Mouse (Mus musculus) cortical plate, adult 2 months (tissue): ENCODE measurements at regions not wholly inside any gene's neighbourhood (a gene's known extent, or its start where the extent isn't known, plus 50 kb on each side); places are given as distances from the start of the nearest gene placed in this dataset.

ENCODE experiments used
- H3K27ac ChIP-seq: fragments of 200-500 bp; 2 replicates; pipeline ENCODE4 v1.5.1; 2012; ENCODE audit warnings: low read length, control low read depth, inconsistent platforms; ENCODE audit not compliant: insufficient read depth
- H3K4me1 ChIP-seq: fragments of 200-500 bp; 2 replicates; pipeline ENCODE4 v1.6.1; 2011; ENCODE audit warnings: low read length; ENCODE audit not compliant: control insufficient read depth, insufficient read depth
- H3K4me3 ChIP-seq: fragments of 200-500 bp; 2 replicates; pipeline ENCODE4 v1.5.1; 2011; ENCODE audit warnings: mild to moderate bottlenecking, low read length, control low read depth; ENCODE audit not compliant: insufficient read depth
- CTCF ChIP-seq: fragments of 200-500 bp; IDR thresholded peaks from 2 replicates; pipeline ENCODE4 v1.5.1; 2011; ENCODE audit warnings: mild to moderate bottlenecking, control low read depth, low read length; ENCODE audit not compliant: insufficient read depth; ENCODE audit errors: extremely low read depth
- POLR2A ChIP-seq: fragments of 200-500 bp; IDR thresholded peaks from 2 replicates; pipeline ENCODE4 v1.6.1; 2011; ENCODE audit warnings: mild to moderate bottlenecking, low read length, control low read depth; ENCODE audit not compliant: insufficient read depth; ENCODE audit errors: extremely low read depth

DNA sequence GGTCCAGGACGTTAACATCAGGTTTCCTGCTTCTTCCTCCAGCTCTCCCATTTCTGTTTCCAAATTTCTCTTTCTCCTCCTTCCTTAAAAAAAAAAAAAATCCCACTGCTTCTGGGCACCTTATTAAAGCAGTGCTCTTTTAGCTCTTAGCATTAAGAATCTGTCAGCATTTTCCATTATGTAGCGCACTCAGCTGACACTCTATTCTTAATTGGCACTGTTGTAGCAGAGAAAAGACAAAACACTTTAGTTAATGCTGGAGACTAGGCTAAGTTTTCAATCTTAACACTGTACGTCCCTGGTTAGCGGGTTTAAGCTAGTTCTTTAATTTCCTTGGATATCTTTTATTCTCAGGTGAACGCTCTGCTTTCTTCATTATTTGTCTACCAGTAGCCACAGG, 236.8 kb upstream of the Igfbp7 start:
- H3K4me1 ChIP-seq: no peaks in the 10 kb centered on the region
- H3K4me3 ChIP-seq: no peak overlapping the region
- H3K27ac ChIP-seq: no peak overlapping the region
- no peak for TF ChIP-seq CTCF
- TF ChIP-seq POLR2A: no peak

DNA sequence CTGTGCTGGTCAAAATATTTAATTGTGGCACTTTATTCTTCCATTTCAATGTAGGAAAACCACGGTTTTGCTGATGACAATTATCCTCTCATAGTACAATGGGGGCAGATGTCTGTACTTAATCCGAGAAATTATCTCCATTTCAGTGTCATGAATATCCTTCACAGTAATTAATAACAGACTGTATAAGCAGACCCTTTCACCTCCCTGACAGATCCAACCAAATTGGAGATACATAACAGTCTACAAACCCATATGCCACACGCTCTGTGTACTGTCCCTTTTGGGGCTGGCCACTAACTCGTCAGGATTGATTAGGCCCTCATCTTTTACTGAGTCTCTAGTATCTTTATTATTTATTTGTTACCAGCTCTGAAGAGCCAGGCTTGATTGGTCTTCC, 212.6 kb upstream of the Igfbp7 start:
- Histone ChIP-seq H3K4me3 (no peak overlapping the region), H3K27ac (no peak overlapping the region), H3K4me1 (no peaks in the 10 kb centered on the region)
- TF ChIP-seq CTCF: no peak
- TF ChIP-seq POLR2A: no peak

DNA sequence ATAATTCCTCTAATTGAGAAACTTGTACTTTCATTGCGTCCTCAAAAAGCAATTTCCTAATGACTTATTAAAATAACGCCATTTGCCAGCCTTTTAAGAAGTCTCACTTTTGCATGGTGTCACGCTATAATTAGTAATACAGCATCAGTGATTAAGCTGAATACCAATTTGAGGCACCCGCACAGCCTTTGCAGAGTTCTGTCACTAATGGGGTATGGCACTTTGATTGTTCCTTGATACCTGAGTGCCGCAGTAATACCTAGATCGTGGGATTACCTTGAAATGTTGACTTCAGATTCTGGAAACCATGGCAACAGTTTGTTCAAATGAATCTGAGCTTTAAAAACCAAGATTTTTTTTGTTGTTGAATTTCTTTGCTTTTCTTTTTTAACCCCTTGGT, 202.7 kb upstream of the Igfbp7 start:
- H3K4me3 ChIP-seq: no peak overlapping the region
- TF ChIP-seq CTCF: no peak
- no peak for TF ChIP-seq POLR2A
- H3K4me1 ChIP-seq: no peaks in the 10 kb centered on the region

DNA sequence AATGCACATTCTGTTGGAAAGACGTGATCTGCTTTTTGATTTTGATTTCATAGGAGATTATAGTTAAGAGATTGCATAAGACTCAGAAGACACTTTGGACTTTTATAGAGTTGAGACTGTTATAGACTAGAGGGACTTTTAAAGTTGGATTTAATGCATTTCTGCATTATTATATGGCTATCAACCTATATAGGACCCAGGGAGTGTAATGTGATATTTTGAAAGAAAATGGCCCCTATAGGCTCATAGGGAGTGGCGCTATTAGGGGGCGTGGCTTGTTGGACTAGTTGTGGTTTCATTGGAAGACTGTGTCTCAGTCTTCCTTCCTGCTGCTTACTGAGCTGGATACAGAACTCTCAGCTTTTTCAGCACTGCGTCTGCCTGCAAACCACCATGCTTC, 186.9 kb upstream of the Igfbp7 start:
- Histone ChIP-seq H3K4me1 (no peaks in the 10 kb centered on the region), H3K27ac (no peak overlapping the region), H3K4me3 (no peak overlapping the region)
- no peak for TF ChIP-seq POLR2A
- TF ChIP-seq CTCF: no peak

More for the DNA sequence above, 202.7 kb upstream of the Igfbp7 start:
- no peak overlapping the region for H3K27ac ChIP-seq

DNA sequence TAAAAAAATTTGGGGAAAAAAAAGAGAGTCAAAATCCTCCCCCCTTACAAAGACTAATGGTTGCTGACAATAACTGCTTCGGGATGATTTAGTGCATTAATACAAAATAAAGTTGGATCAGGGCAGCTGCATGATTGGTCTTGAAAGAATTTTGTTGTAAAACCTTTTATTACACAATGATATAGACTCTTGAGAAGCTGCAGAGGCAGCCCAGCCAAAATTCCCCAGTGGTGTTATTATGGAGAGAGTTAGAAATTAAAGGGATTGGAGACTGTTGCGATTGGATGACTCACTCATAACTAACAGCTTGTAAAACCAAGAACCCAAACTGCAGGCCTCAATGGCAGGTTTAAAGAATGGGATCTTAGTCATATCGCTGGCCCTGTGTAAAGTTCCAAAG, 181.4 kb upstream of the Igfbp7 start:
- no peaks in the 10 kb centered on the region for H3K4me1 ChIP-seq
- H3K27ac ChIP-seq: no peak overlapping the region
- H3K4me3 ChIP-seq: no peak overlapping the region
- TF ChIP-seq CTCF (no peak), POLR2A (no peak)

DNA sequence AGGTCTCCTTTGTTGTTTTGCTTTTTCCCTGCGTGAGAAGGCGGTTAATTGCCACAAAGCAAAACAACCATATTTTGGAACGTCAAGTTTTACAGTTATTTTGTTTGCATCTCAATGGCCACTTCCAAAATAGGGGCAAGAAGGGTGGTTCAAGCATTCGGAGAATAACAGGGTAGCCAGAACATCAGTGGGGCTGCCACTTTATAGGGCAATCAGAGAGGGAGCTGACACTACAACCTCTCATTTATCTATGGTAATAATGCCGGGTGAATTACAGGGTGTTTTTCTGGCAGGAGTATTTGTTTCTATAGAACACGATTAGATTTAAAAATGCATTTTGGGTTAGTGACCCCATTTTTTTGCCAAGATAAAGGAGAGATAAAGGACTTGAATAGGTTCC, 173.9 kb upstream of the Igfbp7 start:
- H3K27ac ChIP-seq: no peak overlapping the region
- no peak overlapping the region for H3K4me3 ChIP-seq
- TF ChIP-seq POLR2A (no peak), CTCF (no peak)
- no peaks in the 10 kb centered on the region for H3K4me1 ChIP-seq

DNA sequence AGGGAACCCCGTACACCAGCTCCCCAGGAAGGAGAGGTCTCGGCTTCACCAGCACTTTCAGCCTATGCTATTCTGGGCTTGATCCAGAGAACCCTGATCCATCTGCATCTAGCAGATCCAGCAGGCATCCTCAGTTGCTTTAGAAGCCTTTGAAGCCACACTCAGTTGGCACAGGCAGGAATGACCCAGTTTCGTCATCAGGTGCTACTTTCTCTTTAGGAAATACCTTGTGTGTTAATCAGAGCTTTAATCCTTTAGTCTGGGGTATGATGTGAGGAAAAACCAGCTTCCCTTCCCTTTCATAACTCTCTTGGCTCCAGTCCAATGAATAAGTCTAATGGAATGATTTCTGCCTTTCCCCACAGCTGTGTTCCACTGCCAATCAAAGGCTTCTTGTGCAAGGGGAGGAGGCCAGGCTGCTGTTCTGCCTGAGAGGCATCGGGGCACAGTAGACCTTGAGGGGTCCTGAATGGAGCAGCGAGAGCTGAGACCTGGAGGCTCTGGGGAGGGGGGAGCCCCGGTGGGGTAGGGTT, 173.3 kb upstream of the Igfbp7 start:
- Histone ChIP-seq H3K4me3 (no peak overlapping the region), H3K4me1 (no peaks in the 10 kb centered on the region), H3K27ac (no peak overlapping the region)
- TF ChIP-seq CTCF: no peak
- TF ChIP-seq POLR2A: no peak

DNA sequence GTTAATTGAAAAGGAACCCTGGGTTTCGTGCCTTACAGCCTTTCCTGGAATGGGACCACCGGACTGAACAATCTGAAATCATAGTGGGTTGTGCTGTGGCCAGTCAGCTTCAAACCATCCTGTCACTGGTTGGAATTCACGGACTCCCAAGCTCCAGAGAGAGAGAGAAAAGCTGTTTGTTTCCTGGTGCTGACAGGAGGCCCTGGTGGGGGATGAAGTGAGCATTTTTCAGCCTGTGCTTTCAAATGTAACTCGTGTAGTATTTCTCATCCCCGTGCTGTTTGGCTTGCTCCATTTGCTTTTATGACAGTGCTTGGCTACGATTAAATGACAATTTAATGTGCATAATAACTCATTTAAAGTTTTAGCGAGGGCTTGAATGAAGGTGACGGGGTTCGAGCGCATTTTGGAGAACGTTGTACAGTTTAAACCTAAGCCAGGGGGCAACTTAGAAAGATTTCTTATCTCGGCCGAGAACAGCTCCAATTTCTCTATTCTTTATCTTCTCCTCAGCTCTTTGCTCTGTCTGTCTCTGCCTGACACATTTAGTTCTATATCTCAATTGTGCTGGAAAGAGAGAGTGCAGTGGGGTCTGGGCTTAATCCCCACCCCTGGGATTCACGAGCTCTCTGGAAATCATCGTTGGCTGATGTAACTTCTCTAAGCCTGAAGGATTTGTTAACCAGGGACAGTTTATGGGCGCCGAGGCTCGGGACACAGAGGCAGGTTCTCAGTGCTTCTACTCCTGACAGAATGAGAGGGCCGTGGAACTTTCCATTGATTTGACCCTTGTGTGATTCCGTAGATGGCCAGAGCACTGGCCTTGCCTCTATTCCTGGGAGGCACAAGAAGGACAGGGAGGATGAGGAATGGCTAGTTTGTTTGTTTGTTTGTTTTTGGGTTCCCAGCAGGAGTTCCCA, 172.2 kb upstream of the Igfbp7 start:
- H3K4me1 ChIP-seq: no peaks in the 10 kb centered on the region
- H3K27ac ChIP-seq: no peak overlapping the region
- TF ChIP-seq CTCF: no peak
- no peak for TF ChIP-seq POLR2A
- H3K4me3 ChIP-seq: no peak overlapping the region

DNA sequence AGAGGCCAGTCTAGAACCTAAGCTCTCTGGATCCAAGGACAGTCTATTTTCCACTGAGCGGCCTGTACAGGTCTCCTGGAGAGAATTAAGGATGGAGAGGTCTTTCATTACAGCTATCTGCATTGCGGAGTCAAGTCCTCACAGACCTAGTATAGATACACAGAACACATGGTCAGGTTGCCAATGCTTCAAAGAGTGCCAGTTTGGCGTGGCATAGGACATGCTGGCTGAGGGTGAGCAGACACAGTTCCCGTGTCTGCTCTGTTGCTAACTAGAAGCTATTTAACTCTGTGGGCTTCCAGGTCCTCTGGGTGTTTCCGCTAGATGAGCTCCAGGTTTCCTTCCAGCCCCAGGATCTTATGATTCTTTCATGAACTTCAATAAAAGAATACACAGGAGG, 169.0 kb upstream of the Igfbp7 start:
- no peaks in the 10 kb centered on the region for H3K4me1 ChIP-seq
- TF ChIP-seq CTCF (no peak), POLR2A (no peak)
- no peak overlapping the region for H3K4me3 ChIP-seq

DNA sequence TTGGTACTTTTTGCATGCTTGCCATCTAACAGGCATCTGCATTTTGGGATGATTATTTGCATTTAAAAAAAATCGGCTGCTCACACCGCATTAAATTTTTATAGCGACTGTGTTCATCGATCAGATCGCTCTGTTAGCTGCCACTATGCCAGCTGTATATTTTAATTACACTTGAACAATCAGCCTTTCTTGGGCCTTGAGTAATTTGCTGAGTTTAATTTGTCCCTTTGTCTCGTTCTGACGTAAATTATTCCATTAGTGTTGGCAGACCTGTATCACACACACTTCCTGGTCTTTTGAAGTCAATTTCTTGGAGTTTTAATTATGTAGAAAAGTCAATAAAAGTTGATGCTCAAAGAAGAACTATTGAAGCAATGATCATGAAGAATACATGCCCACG, 167.9 kb upstream of the Igfbp7 start:
- Histone ChIP-seq H3K4me3 (no peak overlapping the region), H3K27ac (no peak overlapping the region), H3K4me1 (no peaks in the 10 kb centered on the region)
- TF ChIP-seq POLR2A (no peak), CTCF (no peak)

More for the DNA sequence above, 169.0 kb upstream of the Igfbp7 start:
- H3K27ac ChIP-seq: no peak overlapping the region
